Mouse (Mus musculus) embryonic fibroblast, embryonic 13.5 days (primary cell): Measurements from ENCODE around the gene Upk3b. TPM values are rescaled to one million over a fixed set of nuclear protein-coding genes. Genes with fewer than 3 reads are reported as not detected.

Experiments used
- H3K27ac ChIP-seq: 2 replicates; pipeline ENCODE4 v1.5.1; 2012; ENCODE audit warnings: low read length, control low read depth, inconsistent platforms; ENCODE audit not compliant: insufficient read depth
- H3K4me1 ChIP-seq: 2 replicates; pipeline ENCODE4 v1.6.1; 2011; ENCODE audit warnings: low read length; ENCODE audit not compliant: control insufficient read depth, insufficient read depth
- H3K4me3 ChIP-seq: 2 replicates; pipeline ENCODE4 v1.5.1; 2011; ENCODE audit warnings: mild to moderate bottlenecking, control low read depth, low read length; ENCODE audit not compliant: insufficient read depth
- CTCF ChIP-seq: IDR thresholded peaks from 2 replicates; pipeline ENCODE4 v1.5.1; 2011; ENCODE audit warnings: mild to moderate bottlenecking, control low read depth, low read length, moderate library complexity, borderline replicate concordance; ENCODE audit not compliant: insufficient read depth
- POLR2A ChIP-seq: IDR thresholded peaks from 2 replicates; pipeline ENCODE4 v1.6.1; 2011; ENCODE audit warnings: low read depth, mild to moderate bottlenecking, control low read depth, low read length, moderate library complexity
- polyA plus RNA-seq: library from polyadenylated mRNA; stranded (reverse); fragments of >200 nt; gene quantifications from 2 replicates; pipeline ENCODE4 v1.2.4, GENCODE M21; 2011; ENCODE audit warnings: low read depth; ENCODE audit not compliant: missing spikeins, insufficient read length

The Upk3b gene
- polyA plus RNA-seq, 1 experiment = 1.0 TPM

DNA sequence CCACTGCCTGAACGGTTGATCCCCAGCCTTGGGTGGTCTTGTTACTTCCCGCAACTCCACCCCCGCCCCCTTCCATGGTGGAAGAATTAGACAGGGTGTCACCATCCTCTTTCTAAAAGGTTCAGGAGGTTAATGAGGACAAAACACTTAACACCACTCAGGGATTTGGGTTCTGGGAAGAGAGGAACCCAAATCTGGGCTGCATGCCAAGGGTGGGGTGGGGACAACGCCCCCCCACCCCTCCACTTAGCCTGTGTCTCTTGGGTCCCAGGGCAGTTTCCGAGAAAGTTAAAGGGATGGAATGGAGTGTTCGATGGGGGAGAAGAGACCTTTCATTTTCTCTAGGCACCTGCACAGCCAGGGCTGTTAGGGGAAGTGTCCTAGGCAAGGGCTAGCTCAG lies 34.8 kb downstream of the Upk3b start:
- Histone ChIP-seq H3K27ac (no peak overlapping the region), H3K4me3 (no peak overlapping the region), H3K4me1 (no peaks in the 10 kb centered on the region)
- TF ChIP-seq POLR2A (no peak), CTCF (no peak)

DNA sequence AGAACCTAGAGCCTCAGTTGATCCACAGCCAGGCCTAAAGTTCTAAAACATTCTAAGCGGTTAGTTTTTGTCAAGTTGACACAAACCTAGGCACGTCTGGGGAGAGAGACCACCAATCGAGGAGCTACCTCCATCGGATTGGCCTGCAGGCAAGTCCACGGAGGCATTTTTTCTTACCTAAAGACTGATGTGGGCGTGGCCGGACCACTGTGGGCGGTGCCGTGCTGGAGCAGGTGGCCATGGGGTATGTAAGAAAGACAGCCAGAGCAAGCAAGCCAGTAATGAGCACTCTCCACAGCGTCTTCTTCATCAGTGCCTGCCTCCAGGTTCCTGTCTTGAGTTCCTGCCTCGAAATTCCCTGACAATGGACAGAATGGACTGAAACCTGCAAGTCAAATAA lies 35.2 kb downstream of the Upk3b start:
- no peak overlapping the region for H3K27ac ChIP-seq
- no peaks in the 10 kb centered on the region for H3K4me1 ChIP-seq
- H3K4me3 ChIP-seq = no peak overlapping the region
- TF ChIP-seq CTCF (no peak), POLR2A (no peak)

DNA sequence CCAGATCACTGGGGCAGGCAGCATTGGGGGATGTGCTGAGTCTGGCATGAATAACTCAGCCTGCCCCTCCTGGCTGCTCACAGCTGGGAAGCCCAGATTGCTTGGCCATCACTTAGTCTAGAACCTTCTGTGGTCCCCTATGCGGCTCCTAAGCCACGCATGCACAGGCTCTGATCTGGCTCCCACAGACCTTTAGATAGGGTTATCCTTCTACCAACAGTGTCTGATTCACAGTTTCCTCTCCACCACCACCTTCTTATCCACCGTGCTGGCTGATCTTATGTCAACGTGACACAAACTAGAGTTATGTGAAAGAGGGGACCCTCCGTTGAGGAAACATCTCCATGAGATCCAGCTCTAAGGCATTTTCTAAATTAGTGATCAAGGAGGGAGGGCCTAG lies 36.8 kb downstream of the Upk3b start:
- TF ChIP-seq POLR2A (no peak), CTCF (no peak)
- Histone ChIP-seq H3K4me1 (no peaks in the 10 kb centered on the region), H3K27ac (no peak overlapping the region), H3K4me3 (no peak overlapping the region)

DNA sequence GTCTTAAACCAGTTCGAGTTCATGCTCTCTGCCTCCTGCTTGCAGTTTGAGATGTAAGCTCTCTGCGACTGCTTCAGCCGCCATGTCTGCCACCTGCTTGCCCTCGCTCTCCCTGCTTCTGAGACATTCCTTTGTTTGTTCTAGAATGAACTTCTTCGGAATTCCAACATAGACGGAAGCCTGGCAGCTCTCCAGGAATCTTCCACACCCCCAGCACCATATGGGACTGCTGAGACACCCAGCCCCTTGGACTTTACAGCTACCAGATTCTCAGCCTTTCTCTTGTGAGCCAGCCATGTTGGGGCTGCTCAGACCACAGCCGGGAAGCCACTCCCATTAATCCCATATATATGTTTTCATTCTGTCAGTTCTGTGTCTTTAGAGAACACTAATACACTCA lies 38.0 kb downstream of the Upk3b start:
- no peak overlapping the region for H3K27ac ChIP-seq

DNA sequence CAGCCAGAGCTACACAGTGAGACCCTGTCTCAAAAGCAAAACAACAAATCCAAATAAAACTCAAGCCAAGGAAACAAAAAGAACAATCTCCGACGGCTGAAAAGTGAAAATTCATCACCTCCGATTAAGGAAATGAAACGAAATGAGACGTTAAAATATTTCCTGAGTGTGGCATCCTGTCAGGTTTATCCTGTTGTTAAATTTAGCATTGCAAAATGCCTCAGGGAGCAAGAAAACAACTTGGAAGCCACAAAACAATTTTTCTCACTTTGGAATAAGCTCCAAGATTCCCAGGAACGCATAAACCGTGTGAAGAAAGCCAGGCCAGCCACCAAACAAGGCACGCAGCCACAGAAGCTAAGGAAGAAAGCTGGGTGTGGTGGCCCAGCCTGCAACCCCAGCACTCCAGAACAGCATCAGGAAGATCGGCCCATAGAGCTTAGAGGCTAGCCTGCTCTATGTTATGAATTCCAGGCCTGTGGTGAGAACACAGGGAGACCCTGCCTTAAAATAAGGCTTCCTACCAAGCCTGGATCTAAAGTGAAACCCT lies 38.8 kb downstream of the Upk3b start:
- Histone ChIP-seq H3K27ac (no peak overlapping the region), H3K4me3 (no peak overlapping the region), H3K4me1 (no peaks in the 10 kb centered on the region)
- TF ChIP-seq CTCF = no peak
- TF ChIP-seq POLR2A = no peak

More for the DNA sequence above, 38.0 kb downstream of the Upk3b start:
- H3K4me1 ChIP-seq = no peaks in the 10 kb centered on the region
- TF ChIP-seq CTCF (no peak), POLR2A (no peak)
- H3K4me3 ChIP-seq = no peak overlapping the region

DNA sequence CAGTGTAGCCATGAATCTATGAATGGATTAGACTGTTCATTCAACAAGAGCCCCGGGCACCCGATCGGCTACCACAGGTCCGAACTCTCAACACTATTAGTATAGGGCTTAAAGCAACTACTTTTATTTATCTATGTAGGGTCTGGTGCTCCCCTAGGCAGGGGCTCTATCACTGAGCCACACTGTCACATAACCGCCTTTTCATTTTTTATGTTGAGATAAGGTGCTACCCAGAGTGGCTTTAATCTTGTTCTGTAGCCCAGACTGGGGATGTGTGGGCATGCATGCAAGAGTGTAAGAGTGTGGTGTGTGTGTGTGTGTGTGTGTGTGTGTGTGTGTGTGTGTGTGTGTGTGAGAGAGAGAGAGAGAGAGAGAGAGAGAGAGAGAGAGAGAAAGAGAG lies 39.8 kb downstream of the Upk3b start:
- no peaks in the 10 kb centered on the region for H3K4me1 ChIP-seq

DNA sequence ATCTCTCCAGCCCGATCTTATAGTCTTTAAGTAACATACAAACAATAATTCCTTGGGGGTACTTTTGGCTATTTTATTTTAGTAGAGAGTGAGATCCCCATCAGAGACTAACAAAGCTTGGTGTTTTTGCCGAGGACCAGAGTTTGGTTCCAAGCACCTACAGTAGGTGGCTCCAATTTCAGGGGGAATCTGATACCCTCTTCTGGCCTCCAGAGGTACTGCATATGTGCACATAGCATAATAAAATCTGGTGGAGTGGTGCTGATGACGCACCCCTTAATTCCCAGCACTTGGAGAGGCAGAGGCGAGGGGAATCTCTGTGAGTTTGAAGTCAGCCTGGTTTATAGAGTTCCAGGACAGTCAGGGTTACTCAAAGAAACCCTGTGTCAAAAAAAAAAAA lies 44.0 kb downstream of the Upk3b start:
- Histone ChIP-seq H3K27ac (no peak overlapping the region), H3K4me3 (no peak overlapping the region), H3K4me1 (0 out of 2 replicates have a peak, but pooled peaks cover 6% of the 10 kb centered on the region)
- no peak for TF ChIP-seq POLR2A
- TF ChIP-seq CTCF = no peak

More for the DNA sequence above, 39.8 kb downstream of the Upk3b start:
- TF ChIP-seq CTCF (no peak), POLR2A (no peak)
- no peak overlapping the region for H3K4me3 ChIP-seq
- H3K27ac ChIP-seq = no peak overlapping the region

DNA sequence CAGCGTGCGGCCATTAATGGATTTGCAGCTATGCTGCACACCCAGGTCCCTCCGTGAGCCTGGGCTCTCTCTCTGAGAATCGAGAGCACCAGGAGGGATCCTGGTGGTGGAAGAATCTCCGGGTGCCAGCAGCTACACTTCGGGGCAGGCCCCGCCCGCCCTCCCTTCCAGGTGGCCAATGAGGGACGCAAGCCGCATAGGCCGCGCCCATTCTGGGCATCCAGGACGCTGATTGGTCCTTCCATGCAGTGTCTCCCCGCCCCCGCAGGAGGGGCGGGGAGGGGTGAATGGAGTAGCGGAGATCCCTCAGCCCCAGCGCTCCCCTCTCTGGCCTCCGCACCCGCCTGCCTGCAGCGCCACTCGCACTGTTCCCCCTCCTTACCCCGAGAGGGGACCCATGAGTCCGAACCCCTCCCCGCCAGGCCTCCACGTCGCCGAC lies 45.4 kb downstream of the Upk3b start, which contains the start of gene Rasa4:
Gene Rasa4, plus strand, starts transcription at position 248 of the 439 bp plus-strand sequence.
- Histone ChIP-seq H3K4me1 (0 out of 2 replicates have a peak, but pooled peaks cover 6% of the 10 kb centered on the region), H3K27ac (no peak within 1 kb of the TSS), H3K4me3 (peak within 1 kb of the TSS; percentile 82)
- TF ChIP-seq CTCF (no peak), POLR2A (peak; percentile 73)

DNA sequence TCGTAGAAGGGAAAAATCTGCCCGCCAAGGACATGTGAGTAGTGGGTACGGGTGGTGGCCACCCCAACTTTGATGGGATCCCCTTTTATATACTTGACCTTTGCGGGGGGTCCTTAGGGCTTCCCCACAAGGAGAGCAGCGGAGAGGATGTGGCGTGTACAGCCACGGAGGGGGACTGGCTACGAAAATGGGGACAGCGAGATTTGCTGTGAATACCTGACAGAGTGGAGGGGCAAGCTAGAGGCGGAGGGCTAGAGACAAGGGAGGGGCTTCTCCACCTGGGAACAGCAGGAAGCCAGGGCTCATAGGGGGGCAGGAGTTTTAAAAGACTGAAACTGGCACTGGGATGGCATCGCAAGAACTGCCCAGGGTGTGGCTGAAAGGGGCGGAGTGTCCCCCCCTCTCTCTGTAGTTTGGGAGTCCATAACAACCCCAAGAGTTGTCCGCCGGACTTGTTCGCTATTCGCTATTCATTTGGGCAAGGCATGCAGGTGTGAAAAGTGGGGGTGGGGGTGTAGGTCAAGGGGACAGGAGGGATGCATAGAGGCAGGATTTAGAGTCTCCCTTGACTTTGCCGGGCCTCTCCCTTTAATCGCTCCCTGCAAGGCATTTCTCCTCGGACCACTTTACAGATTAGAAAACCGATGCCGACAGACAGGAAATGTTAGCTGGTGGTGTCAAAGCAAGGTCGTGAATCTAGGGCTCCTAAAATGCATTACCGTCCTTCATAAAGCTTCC lies 46.0 kb downstream of the Upk3b start:
- Histone ChIP-seq H3K4me1 (0 out of 2 replicates have a peak, but pooled peaks cover 6% of the 10 kb centered on the region), H3K4me3 (peak overlapping the region; percentile 82), H3K27ac (no peak overlapping the region)
- TF ChIP-seq CTCF (no peak), POLR2A (no peak)
